Mouse (Mus musculus) megakaryocyte, embryonic 14.5 days (primary cell): Measurements from ENCODE around the gene Usf3.

ENCODE experiments used
- FLI1 ChIP-seq: IDR thresholded peaks from 2 replicates; pipeline ENCODE4 v1.6.1; 2012; ENCODE audit warnings: low read length, inconsistent platforms, mixed read lengths
- GATA1 ChIP-seq: IDR thresholded peaks from 3 replicates; pipeline ENCODE4 v1.6.1; 2012; ENCODE audit warnings: mixed read lengths, low read length, inconsistent platforms, borderline replicate concordance

DNA sequence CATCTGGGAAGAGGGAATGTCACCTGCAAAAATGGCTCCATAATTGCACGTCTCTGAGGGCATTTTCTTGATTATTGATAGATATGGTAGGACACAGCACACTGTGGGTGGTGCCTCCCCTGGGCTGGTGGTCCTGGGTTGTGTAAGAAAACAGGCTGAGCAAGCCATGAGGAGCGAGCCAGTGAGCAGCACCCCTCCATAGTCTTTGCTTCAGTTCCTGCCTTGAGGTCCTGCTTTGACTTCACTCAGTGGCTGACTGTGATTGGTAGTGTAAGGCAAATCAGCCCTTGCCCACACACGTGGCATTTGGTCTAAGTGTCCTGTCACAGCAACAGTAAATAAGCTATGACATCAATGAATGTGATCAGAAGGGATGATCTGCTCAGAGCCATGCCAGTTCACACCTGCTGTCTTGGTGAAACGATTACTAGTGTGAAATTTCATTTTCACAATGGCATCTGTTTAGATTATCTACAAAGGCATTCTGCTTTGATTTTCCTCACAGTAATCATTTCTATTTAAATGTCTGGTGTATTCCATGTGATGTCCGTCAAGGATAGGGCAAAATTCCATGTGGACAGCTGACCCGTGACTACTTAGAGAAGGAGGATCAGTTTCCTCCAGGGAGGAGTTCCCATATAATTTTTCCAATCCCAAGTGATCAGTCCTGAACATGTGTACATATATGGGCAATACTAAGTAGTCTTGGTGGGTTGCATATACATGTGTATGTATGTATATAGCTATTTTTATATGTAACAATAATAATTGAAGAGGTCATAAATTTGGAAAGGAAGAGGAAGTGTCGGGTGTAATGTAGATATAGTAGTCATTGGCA lies 81.0 kb downstream of the Usf3 start:
- TF ChIP-seq GATA1 (no peak), FLI1 (no peak)
